Mouse (Mus musculus): ENCODE data around the gene Myh7.
"Not testable (repeated sequence)": the region's sequence is repeated elsewhere in the genome, so short reads cannot be mapped to it uniquely, and the experiment has no call there.

Gene Myh7

DNA sequence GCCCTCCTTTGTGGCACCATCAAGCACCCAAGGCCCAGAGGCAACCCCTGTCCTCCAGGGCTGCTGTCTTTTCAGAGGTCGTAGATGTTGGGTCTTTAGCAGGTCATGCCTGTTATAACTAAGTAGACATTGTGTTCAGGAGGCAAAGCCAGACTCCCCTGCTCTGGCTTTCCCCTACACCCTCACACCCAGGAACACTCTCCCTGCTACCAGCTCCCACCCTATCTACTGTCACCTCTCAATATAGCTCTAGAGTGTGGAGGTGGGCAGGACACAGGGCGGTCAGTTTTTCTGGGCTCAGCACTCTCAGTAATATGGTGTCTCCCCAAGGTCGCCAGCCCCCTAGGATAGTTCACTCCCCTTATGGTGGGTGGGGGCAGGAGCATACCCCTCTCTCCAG lies 26.6 kb downstream of the Myh7 start:
- no peak for DNase-seq (ENCODE audit: low read depth, low spot score)
- Histone ChIP-seq H3K27me3 (ENCODE audit: control insufficient read depth, insufficient read depth, low read length, poor library complexity, severe bottlenecking) (no peaks in the 10 kb centered on the region), H3K36me3 (ENCODE audit: control insufficient read depth, insufficient read depth, low read length, poor library complexity, severe bottlenecking) (no peaks in the 10 kb centered on the region)

DNA sequence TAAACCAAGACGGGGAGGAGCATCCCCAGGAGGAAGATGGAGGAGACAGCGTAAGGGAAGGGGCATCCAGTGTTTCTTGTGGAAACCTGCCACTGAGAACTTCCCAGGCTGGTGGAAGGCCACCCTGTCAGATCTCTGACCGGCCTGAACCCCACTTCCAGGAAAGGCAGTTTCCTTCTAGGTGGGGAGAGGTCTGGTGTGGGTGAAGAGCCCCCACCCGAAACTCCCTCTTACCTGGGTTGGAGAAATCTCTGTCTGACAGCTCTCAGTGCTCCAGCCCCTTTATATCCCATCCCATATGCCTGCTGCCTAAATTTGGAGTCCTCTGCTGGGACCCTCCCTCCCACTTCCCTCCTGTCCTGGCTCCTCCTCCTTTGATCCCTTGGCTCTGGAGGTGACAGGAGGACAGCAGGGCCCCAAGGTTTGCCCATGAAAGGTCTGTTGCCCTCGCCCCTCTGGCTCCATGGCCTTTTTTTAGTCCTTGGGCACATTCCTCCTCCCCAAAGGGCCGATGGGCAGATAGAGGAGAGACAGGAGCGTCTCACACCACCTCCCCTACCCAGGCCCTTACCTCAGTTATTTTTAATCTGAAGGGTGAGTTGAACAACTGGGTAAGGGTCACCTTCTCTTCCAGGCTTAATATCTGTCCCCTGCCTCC lies 28.0 kb downstream of the Myh7 start, which contains the start of gene Myh6:
Myh6 (minus strand) TSS at position 608 of the 658 bp plus-strand sequence.
- Histone ChIP-seq H3K36me3 (ENCODE audit: control insufficient read depth, insufficient read depth, low read length, poor library complexity, severe bottlenecking) (no peaks in the 10 kb centered on the region), H3K27me3 (ENCODE audit: control insufficient read depth, insufficient read depth, low read length, poor library complexity, severe bottlenecking) (no peaks in the 10 kb centered on the region)
- DNase-seq (ENCODE audit: low read depth, low spot score): no peak

DNA sequence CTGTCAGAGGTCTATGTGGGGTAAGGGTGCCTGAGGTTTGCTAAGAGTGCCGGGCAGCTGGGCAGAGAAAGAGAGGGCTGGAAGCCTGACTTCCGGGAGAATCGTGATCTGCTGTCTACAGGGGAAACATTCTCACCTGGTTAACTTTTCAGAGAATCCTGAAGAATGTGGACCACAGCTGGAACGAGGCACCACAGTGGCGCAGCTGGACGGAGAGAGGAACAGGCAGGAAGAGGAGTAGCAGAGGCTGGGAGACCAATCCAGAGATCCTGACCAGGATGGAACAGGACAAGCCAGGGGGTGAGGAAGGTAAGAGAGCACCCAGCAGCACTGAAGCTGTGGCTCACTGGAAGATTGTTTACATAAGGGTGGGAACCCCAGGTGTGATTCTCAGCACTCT lies 28.8 kb downstream of the Myh7 start:
- Histone ChIP-seq H3K27me3 (ENCODE audit: control insufficient read depth, insufficient read depth, low read length, poor library complexity, severe bottlenecking) (no peaks in the 10 kb centered on the region), H3K36me3 (ENCODE audit: control insufficient read depth, insufficient read depth, low read length, poor library complexity, severe bottlenecking) (no peaks in the 10 kb centered on the region)
- DNase-seq (ENCODE audit: low read depth, low spot score): no peak

DNA sequence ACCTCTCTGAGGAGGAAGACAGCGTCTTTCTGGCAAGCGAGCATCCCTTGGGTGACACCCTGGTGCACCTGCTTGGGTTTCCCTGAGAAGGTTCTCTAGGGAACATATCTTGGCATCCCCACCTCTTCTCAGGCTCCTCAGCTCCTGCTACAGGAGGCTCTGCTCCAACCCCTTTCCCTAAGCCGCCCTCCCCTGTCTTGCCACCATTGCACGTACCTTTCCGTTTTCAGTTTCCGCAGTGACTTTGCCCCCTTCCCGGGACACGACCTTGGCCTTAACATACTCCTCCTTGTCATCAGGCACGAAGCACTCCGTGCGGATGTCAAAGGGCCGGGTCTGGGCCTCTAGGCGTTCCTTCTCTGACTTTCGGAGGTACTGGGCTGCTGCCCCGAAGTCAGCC lies 29.4 kb downstream of the Myh7 start:
- Histone ChIP-seq H3K27me3 (ENCODE audit: control insufficient read depth, insufficient read depth, low read length, poor library complexity, severe bottlenecking) (no peaks in the 10 kb centered on the region), H3K36me3 (ENCODE audit: control insufficient read depth, insufficient read depth, low read length, poor library complexity, severe bottlenecking) (no peaks in the 10 kb centered on the region)
- DNase-seq (ENCODE audit: low read depth, low spot score): no peak

DNA sequence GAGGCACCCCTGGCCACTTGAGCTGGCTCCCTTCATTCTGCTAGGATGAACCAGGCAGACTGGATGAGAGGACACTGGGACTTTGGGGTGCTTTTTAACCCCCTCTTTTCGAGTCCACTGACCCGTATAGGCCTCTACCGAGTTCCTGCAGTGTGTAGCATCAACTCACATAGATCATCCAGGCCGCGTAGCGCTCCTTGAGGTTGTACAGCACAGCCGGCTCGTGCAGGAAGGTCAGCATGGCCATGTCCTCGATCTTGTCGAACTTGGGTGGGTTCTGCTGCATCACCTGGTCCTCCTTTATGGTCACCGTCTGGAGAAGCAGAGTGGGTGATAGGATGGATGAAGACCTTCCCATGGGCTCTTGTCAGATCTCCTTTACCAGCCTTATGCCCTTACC lies 30.7 kb downstream of the Myh7 start:
- DNase-seq (ENCODE audit: low read depth, low spot score): no peak
- Histone ChIP-seq H3K36me3 (ENCODE audit: control insufficient read depth, insufficient read depth, low read length, poor library complexity, severe bottlenecking) (no peaks in the 10 kb centered on the region), H3K27me3 (ENCODE audit: control insufficient read depth, insufficient read depth, low read length, poor library complexity, severe bottlenecking) (no peaks in the 10 kb centered on the region)

DNA sequence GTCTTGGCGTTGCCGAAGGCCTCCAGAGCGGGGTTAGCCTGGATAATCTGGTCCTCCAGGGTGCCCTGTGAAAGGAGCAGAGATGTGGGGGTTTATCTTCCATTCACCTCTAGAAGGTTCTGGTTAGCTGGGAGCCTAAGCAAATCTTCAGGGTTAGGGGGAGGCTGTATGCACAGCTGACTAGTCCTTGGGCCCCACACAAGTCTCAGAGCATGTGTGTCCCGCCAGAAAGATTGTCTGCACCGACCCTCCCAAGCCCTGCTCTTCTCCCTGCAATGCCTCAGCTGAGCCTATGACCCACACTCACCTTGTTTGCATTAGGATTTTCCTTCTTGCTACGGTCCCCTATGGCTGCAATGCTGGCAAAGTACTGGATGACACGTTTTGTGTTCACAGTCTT lies 31.7 kb downstream of the Myh7 start:
- DNase-seq (ENCODE audit: low read depth, low spot score): no peak
- Histone ChIP-seq H3K27me3 (ENCODE audit: control insufficient read depth, insufficient read depth, low read length, poor library complexity, severe bottlenecking) (no peaks in the 10 kb centered on the region), H3K36me3 (ENCODE audit: control insufficient read depth, insufficient read depth, low read length, poor library complexity, severe bottlenecking) (no peaks in the 10 kb centered on the region)

DNA sequence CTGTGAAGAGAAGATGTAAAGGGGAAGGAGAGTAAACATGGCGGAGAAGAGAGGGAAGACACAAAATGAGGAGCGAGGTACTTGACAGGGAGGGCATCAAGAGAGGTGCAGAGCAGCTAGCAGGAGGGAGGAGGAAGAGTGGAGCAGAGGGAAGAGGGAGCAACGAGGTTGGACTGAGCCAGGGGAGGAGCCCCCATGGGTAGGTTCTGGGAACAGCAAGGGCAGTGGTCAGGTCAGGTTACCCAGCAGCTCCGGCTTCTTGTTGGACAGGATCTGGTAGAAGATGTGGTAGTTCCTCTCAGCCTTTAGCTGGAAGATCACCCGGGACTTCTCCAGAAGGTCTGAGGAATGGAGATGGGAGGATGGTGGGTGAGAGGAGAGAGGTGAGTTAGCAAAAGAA lies 32.9 kb downstream of the Myh7 start:
- H3K27me3 ChIP-seq (ENCODE audit: control insufficient read depth, insufficient read depth, low read length, poor library complexity, severe bottlenecking): no peaks in the 10 kb centered on the region
- H3K36me3 ChIP-seq (ENCODE audit: control insufficient read depth, insufficient read depth, low read length, poor library complexity, severe bottlenecking): no peaks in the 10 kb centered on the region
- no peak for DNase-seq (ENCODE audit: low read depth, low spot score)

DNA sequence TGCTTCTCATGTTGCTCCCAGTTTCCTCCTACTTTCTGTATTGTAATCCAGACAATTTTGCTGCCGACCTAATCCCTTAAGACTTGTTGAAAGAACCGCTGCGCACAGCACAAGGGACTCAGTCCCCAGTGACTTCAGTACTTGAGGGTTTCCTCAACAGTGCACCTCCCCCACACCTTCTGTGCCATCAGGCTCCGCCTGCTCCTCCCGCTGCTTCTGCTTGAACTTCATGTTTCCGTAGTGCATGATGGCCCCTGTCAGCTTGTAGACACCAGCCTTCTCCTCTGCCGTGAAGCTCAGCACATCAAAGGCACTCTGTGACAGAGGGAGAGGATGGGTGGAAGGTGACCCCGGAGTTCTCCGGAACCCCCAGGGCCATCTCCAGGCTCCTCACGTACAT lies 33.7 kb downstream of the Myh7 start:
- H3K27me3 ChIP-seq (ENCODE audit: control insufficient read depth, insufficient read depth, low read length, poor library complexity, severe bottlenecking): no peaks in the 10 kb centered on the region
- H3K36me3 ChIP-seq (ENCODE audit: control insufficient read depth, insufficient read depth, low read length, poor library complexity, severe bottlenecking): no peaks in the 10 kb centered on the region
- DNase-seq (ENCODE audit: low read depth, low spot score): no peak

DNA sequence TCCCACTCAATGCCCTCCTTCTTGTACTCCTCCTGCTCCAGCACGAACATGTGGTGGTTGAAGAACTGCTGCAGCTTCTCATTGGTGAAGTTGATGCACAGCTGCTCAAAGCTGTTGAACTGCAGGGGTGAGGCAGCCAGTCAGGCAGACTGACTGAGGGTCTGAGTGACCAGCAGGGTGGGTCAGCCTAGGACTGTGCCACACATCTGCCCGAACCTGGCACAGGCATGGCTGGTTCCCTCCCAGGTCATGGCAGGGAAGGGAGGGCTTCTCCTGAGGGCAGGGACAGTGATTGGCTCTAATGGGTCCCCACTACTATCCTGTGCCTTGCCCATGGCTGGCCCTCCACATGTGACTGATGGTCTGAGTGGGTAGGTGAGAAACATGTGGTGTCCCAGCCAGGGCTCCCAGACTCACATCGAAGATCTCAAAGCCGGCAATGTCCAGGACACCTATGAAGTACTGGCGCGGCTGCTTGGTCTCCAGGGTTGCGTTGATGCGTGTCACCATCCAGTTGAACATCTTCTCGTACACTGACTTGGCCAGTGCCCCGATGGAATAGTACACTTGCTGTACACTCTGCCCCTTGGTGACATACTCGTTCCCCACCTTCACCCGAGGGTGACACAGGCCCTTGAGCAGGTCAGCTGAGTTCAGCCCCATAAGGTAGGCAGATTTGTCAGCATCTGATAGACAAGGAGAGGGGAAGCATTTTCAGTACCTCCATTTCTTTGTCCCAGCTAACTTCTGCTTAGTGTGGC lies 34.4 kb downstream of the Myh7 start:
- not testable (repeated sequence) for H3K36me3 ChIP-seq (ENCODE audit: control insufficient read depth, insufficient read depth, low read length, poor library complexity, severe bottlenecking); H3K27me3 ChIP-seq (ENCODE audit: control insufficient read depth, insufficient read depth, low read length, poor library complexity, severe bottlenecking); DNase-seq (ENCODE audit: low read depth, low spot score)

DNA sequence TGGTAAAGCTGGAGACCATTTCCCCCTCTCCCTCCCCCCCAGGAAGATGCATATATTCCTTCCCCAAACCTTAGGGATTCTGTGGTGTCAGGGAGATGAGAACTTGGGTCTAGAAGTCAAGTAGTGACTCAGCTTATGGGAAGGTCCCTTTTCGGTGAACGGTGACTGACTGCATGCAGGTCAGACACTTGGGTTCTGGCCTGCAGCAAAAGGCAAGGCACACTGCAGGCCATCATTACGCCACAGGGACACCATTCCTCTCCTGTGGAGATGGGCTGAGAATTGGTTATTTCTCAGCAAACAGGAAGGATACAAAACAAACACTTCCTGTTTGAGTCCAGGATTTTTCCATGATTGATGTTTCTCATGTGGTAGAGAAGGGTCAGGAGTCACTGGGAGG lies 35.2 kb downstream of the Myh7 start:
- Histone ChIP-seq H3K27me3 (ENCODE audit: control insufficient read depth, insufficient read depth, low read length, poor library complexity, severe bottlenecking) (no peaks in the 10 kb centered on the region), H3K36me3 (ENCODE audit: control insufficient read depth, insufficient read depth, low read length, poor library complexity, severe bottlenecking) (no peaks in the 10 kb centered on the region)
- DNase-seq (ENCODE audit: low read depth, low spot score): no peak

DNA sequence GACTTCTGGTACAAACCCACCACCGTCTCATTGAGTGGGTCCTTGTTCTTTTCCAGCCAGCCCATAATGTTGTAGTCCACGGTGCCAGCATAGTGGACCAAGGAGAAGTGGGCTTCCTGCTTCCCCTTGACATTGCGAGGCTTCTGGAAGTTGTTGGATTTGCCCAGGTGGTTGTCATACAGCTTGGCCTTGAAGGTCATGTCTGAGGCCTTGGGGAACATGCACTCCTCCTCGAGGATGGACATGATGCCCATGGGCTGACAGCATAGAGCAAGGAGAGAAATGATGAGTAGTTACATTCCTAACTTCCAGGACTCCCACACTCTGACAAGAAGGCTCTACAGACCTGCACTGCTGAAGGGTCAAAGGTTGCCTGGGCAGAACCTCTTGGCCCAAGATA lies 35.9 kb downstream of the Myh7 start:
- no peaks in the 10 kb centered on the region for H3K36me3 ChIP-seq (ENCODE audit: control insufficient read depth, insufficient read depth, low read length, poor library complexity, severe bottlenecking)
- no peaks in the 10 kb centered on the region for H3K27me3 ChIP-seq (ENCODE audit: control insufficient read depth, insufficient read depth, low read length, poor library complexity, severe bottlenecking)
- no peak for DNase-seq (ENCODE audit: low read depth, low spot score)

DNA sequence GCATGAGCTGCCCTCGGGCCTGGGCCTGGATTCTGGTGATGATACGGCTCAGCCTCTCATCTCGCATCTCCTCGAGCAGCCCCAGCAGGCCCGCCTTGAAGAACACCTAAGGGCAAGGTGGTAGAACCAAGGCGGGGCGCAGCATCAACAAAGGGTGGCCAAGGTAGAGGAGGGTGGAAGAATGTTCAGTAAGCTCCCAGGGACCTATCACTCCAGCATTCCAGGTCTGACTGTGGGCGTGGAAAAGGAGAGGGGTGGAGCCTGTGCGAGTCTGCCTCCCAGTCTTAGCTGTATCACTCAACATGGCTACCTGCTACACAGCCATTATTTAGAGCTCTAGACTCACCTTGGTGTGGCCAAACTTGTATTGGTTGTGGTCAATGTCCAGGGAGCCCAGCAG lies 37.9 kb downstream of the Myh7 start:
- Histone ChIP-seq H3K36me3 (ENCODE audit: control insufficient read depth, insufficient read depth, low read length, poor library complexity, severe bottlenecking) (no peaks in the 10 kb centered on the region), H3K27me3 (ENCODE audit: control insufficient read depth, insufficient read depth, low read length, poor library complexity, severe bottlenecking) (no peaks in the 10 kb centered on the region)
- no peak for DNase-seq (ENCODE audit: low read depth, low spot score)

DNA sequence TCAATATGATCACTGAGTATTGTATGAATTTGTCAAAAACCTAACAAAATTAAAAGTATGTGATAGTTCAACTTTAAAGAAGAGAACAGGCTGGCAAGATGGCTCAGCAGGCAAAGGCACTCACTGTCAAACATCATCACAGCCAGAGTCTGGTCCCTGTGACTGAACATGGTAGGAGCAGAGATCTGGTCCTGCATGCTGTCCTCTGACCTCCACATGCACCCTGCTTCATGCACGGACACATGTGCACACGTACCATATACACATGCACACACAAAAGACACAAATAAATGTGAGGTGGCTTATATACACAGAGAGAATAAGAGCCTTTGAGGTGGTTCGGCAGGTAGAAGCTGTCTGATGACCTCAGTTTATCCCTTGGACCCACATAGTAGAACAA lies 38.9 kb downstream of the Myh7 start:
- Histone ChIP-seq H3K36me3 (ENCODE audit: control insufficient read depth, insufficient read depth, low read length, poor library complexity, severe bottlenecking) (no peaks in the 10 kb centered on the region), H3K27me3 (ENCODE audit: control insufficient read depth, insufficient read depth, low read length, poor library complexity, severe bottlenecking) (no peaks in the 10 kb centered on the region)
- no peak for DNase-seq (ENCODE audit: low read depth, low spot score)

DNA sequence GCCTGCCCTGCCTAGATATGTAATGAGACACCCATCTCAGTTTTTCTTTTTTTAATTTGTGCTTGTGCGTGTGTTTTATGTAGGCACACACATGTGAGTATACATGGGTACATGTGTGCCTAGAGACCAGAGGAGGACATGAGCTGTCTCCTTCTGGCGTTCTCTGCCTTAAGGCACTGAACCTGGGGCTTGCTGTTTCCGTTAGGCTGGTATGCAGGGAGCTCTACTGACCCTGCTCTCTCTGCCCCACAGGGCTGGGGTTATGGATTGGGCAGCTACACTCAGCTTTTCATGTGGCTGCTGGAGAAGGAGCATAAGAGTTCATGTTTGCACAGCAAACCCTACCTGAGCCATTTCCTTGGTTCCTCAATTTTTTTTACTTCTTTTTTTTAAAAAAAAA lies 40.0 kb downstream of the Myh7 start:
- H3K27me3 ChIP-seq (ENCODE audit: control insufficient read depth, insufficient read depth, low read length, poor library complexity, severe bottlenecking): no peaks in the 10 kb centered on the region
- no peaks in the 10 kb centered on the region for H3K36me3 ChIP-seq (ENCODE audit: control insufficient read depth, insufficient read depth, low read length, poor library complexity, severe bottlenecking)
- no peak for DNase-seq (ENCODE audit: low read depth, low spot score)

DNA sequence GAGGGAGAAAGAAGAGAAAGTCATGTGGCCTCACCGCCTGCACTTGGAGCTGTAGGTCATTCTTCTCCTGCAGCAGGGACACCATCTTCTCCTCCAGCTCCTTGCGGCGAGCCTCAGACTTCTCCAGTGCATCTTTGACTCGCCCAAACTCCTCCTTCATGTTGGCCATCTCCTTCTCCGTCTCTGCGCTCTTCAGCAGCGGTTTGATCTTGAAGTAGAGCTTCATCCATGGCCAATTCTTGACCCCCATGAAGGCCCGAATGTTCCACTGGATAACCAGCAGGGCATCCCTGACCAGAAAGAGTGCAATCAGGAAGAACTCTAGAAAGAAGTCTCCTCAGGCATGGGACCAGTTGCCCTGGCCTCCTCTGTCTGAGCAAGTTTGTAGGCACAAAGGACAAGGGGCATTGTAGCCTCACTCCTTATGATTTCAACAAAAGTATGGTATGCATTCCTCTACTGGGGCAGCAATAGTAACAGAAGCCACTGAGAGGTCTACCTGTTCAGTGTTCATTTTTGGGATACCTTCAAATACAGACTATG lies 40.7 kb downstream of the Myh7 start:
- Histone ChIP-seq H3K36me3 (ENCODE audit: control insufficient read depth, insufficient read depth, low read length, poor library complexity, severe bottlenecking) (no peaks in the 10 kb centered on the region), H3K27me3 (ENCODE audit: control insufficient read depth, insufficient read depth, low read length, poor library complexity, severe bottlenecking) (no peaks in the 10 kb centered on the region)
- DNase-seq (ENCODE audit: low read depth, low spot score): no peak
